8 mouse cellular contexts compared by ENCODE assay signal in the genomic region with DNA sequence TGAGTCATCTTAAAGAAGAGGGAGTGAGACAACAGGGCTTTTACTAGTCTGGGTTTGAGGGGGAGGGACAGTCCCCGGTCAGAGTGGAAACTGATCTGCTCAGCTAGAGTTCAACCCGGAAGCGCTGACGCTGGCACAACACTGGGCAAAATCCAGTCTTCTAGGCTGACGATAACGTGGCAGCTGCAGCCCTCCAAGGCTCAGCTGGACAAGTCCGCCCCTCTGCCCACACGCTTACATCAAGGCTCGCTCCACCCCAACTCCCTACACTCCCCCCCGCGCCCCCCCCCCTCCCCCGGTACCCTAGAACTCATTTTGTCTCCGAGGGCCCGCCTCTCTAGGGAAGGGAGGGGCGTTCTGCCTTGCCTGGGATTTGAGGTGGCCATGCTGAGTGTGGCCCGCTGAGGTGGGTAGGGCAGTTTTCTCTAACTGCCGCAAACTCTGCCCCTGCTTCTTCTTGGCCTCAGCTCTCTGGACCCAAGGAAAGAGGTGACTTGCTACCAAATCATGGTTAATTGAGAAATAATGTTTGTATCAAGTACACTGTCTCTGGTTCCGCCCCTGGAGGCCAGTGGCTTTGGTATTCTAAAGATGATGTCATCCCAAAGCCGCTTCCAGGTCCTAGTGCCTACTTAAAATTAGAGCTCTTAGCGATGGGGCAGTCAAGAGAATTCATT. TPM values are rescaled to one million over a fixed set of nuclear protein-coding genes. Genes with fewer than 3 reads are reported as not detected.
DNase-seq lines count a peak whose midpoint lies in the region; ATAC-seq and TF ChIP-seq lines count a peak whose summit lies in the region.

No protein-coding gene starts in this region.

- peak overlapping the region; percentile 72 for H3K9ac ChIP-seq in heart, embryonic 12.5 days
- peak overlapping the region; percentile 56 for H3K9ac ChIP-seq in kidney, postnatal 0 days (ENCODE audit: low read depth, low read length)
- H3K9ac ChIP-seq in liver, embryonic 11.5 days (ENCODE audit: low read depth, low read length): peak overlapping the region; percentile 74
- H3K9ac ChIP-seq in stomach, embryonic 14.5 days (replicated peaks; ENCODE audit: low read depth, low read length): peak overlapping the region; percentile 47

- TF ChIP-seq POLR2A in brain, embryonic 14.5 days (IDR thresholded peaks at IDR 0.05; ENCODE audit: borderline replicate concordance, extremely low read depth, insufficient read depth, insufficient read length, poor library complexity, severe bottlenecking): peak; percentile 51; the same call in 1 of the 2 replicates

- H3K36me3 ChIP-seq in heart, embryonic 12.5 days: no peaks in the 10 kb centered on the region
- no peaks in the 10 kb centered on the region for H3K36me3 ChIP-seq in kidney, postnatal 0 days (ENCODE audit: insufficient read depth, low read length)
- H3K36me3 ChIP-seq in liver, embryonic 11.5 days (ENCODE audit: control insufficient read depth, insufficient read depth, low read length): no peaks in the 10 kb centered on the region
- no peaks in the 10 kb centered on the region for H3K36me3 ChIP-seq in stomach, embryonic 14.5 days (ENCODE audit: control insufficient read depth, insufficient read depth, low read length)

- no peaks in the 10 kb centered on the region for H3K4me1 ChIP-seq in heart, embryonic 12.5 days (replicated peaks)
- H3K4me1 ChIP-seq in kidney, postnatal 0 days (replicated peaks; ENCODE audit: insufficient read depth, low read length): no peaks in the 10 kb centered on the region
- H3K4me1 ChIP-seq in liver, embryonic 11.5 days (replicated peaks; ENCODE audit: control insufficient read depth, insufficient read depth, low read length): no peaks in the 10 kb centered on the region
- H3K4me1 ChIP-seq in stomach, embryonic 14.5 days (ENCODE audit: control insufficient read depth, insufficient read depth, low read length): no peaks in the 10 kb centered on the region

- peak overlapping the region; percentile 86 for H3K27ac ChIP-seq in heart, embryonic 12.5 days (ENCODE audit: poor library complexity, severe bottlenecking)
- peak overlapping the region; percentile 86 for H3K27ac ChIP-seq in kidney, postnatal 0 days
- peak overlapping the region; percentile 75 for H3K27ac ChIP-seq in liver, embryonic 11.5 days (ENCODE audit: low read depth, low read length)
- H3K27ac ChIP-seq in stomach, embryonic 14.5 days (ENCODE audit: low read length): peak overlapping the region; percentile 91

- no peak for TF ChIP-seq CTCF in brain, embryonic 14.5 days (IDR thresholded peaks at IDR 0.05; ENCODE audit: borderline replicate concordance, extremely low read depth, insufficient read depth, insufficient read length)
- TF ChIP-seq CTCF in kidney, postnatal 0 days (IDR thresholded peaks at IDR 0.05; ENCODE audit: low read depth): no peak

- no peaks in the 10 kb centered on the region for H3K9me3 ChIP-seq in heart, embryonic 12.5 days (replicated peaks)
- H3K9me3 ChIP-seq in kidney, postnatal 0 days (replicated peaks; ENCODE audit: low read length): no peaks in the 10 kb centered on the region
- no peaks in the 10 kb centered on the region for H3K9me3 ChIP-seq in liver, embryonic 11.5 days (ENCODE audit: control insufficient read depth, low read length)
- no peaks in the 10 kb centered on the region for H3K9me3 ChIP-seq in stomach, embryonic 14.5 days (ENCODE audit: control insufficient read depth, low read depth, low read length)

- no peaks in the 10 kb centered on the region for H3K27me3 ChIP-seq in heart, embryonic 12.5 days (replicated peaks)
- H3K27me3 ChIP-seq in kidney, postnatal 0 days (ENCODE audit: insufficient read depth, low read length): no peaks in the 10 kb centered on the region
- H3K27me3 ChIP-seq in liver, embryonic 11.5 days (replicated peaks; ENCODE audit: control insufficient read depth, insufficient read depth, low read length): no peaks in the 10 kb centered on the region
- no peaks in the 10 kb centered on the region for H3K27me3 ChIP-seq in stomach, embryonic 14.5 days (ENCODE audit: control insufficient read depth, insufficient read depth, low read length)

- peak; percentile 87 for ATAC-seq in erythroid progenitor cell, adult 5-6 weeks (replicated peaks; ENCODE audit: low FRiP score, poor library complexity, severe bottlenecking)
- peak; percentile 94 for ATAC-seq in heart, embryonic 12.5 days (ENCODE audit: insufficient number of reproducible peaks, low FRiP score)
- peak; percentile 97 for ATAC-seq in kidney, postnatal 0 days (replicated peaks; ENCODE audit: low FRiP score, low read depth)
- ATAC-seq in liver, embryonic 11.5 days (replicated peaks; ENCODE audit: low FRiP score): peak; percentile 93
- peak; percentile 95 for ATAC-seq in stomach, embryonic 14.5 days (ENCODE audit: insufficient number of reproducible peaks, insufficient read depth, low FRiP score, low read depth)

- peak overlapping the region; percentile 53 for H3K4me3 ChIP-seq in heart, embryonic 12.5 days
- peak overlapping the region; percentile 57 for H3K4me3 ChIP-seq in kidney, postnatal 0 days (replicated peaks; ENCODE audit: low read depth, low read length)
- H3K4me3 ChIP-seq in liver, embryonic 11.5 days (ENCODE audit: low read depth, low read length): peak overlapping the region; percentile 62
- H3K4me3 ChIP-seq in stomach, embryonic 14.5 days (ENCODE audit: low read depth, low read length): peak overlapping the region; percentile 49

- H3K4me2 ChIP-seq in heart, embryonic 12.5 days: peak overlapping the region; percentile 59
- peak overlapping the region; percentile 58 for H3K4me2 ChIP-seq in kidney, postnatal 0 days (ENCODE audit: low read length)
- H3K4me2 ChIP-seq in liver, embryonic 11.5 days: peak overlapping the region; percentile 72
- H3K4me2 ChIP-seq in stomach, embryonic 14.5 days (replicated peaks; ENCODE audit: low read depth, low read length): peak overlapping the region; percentile 48

- peak; percentile 80 to 81 for DNase-seq in B cell, adult 2 months
- peak; percentile 91 for DNase-seq in brain, embryonic 14.5 days (ENCODE audit: low read depth)
- peak; percentile 95 for DNase-seq in kidney, postnatal 0 days (ENCODE audit: low spot score)
- DNase-seq in liver, embryonic 11.5 days (ENCODE audit: low spot score): peak; percentile 85
- peak; percentile 91 for DNase-seq in naive thymus-derived CD4-positive, alpha-beta T cell, adult 2 months (ENCODE audit: low read depth)

- under 1% methylated on average over 16 of the region's 20 CpGs for WGBS in heart, embryonic 12.5 days
- 1% methylated on average over 17 of the region's 20 CpGs for WGBS in kidney, postnatal 0 days
- 0% methylated on average over 18 of the region's 20 CpGs for whole genome bisulfite sequencing in liver, embryonic 11.5 days
- under 1% methylated on average over 17 of the region's 20 CpGs for WGBS in stomach, embryonic 14.5 days

RNA-seq across cellular contexts. Expression of gene Rab6a, which starts 16.2 kb away (rescaled TPM):
- 137 and 166 TPM in 2 replicates for polyA plus RNA-seq in brain, embryonic 14.5 days (2012; rRNA removed)
- 93.0 and 120 TPM in 2 replicates for total RNA-seq in erythroid progenitor cell, adult 5-6 weeks (2015; ENCODE audit: low replicate concordance)
- total RNA-seq in erythroid progenitor cell, adult 5-6 weeks (2017; ENCODE audit: low replicate concordance): 115 and 117 TPM in 2 replicates
- 122 and 124 TPM in 2 replicates for polyA plus RNA-seq in heart, embryonic 12.5 days (2016; fragmentation: Nextera tagmentation; extraction: Ambion mirVana)
- 90.7 and 94.6 TPM in 2 replicates for polyA plus RNA-seq in kidney, postnatal 0 days (2015; fragmentation: Nextera tagmentation; extraction: Ambion mirVana)
- polyA plus RNA-seq in liver, embryonic 11.5 days (2014; fragmentation: Nextera tagmentation; extraction: Ambion mirVana): 81.6 and 85.7 TPM in 2 replicates
- polyA plus RNA-seq in stomach, embryonic 14.5 days (2014; fragmentation: Nextera tagmentation; extraction: Ambion mirVana): 109 and 125 TPM in 2 replicates

RNA-seq across cellular contexts. Expression of gene Mrpl48, which starts 17.1 kb away (rescaled TPM):
- 36.9 and 41.1 TPM in 2 replicates for polyA plus RNA-seq in brain, embryonic 14.5 days (2012; rRNA removed)
- 18.9 and 23.8 TPM in 2 replicates for total RNA-seq in erythroid progenitor cell, adult 5-6 weeks (2015; ENCODE audit: low replicate concordance)
- 8.5 and 19.1 TPM in 2 replicates for total RNA-seq in erythroid progenitor cell, adult 5-6 weeks (2017; ENCODE audit: low replicate concordance)
- polyA plus RNA-seq in heart, embryonic 12.5 days (2016; fragmentation: Nextera tagmentation; extraction: Ambion mirVana): 74.3 and 76.2 TPM in 2 replicates
- 105 and 107 TPM in 2 replicates for polyA plus RNA-seq in kidney, postnatal 0 days (2015; fragmentation: Nextera tagmentation; extraction: Ambion mirVana)
- polyA plus RNA-seq in liver, embryonic 11.5 days (2014; fragmentation: Nextera tagmentation; extraction: Ambion mirVana): 78.9 and 81.2 TPM in 2 replicates
- 89.8 and 94.8 TPM in 2 replicates for polyA plus RNA-seq in stomach, embryonic 14.5 days (2014; fragmentation: Nextera tagmentation; extraction: Ambion mirVana)

RNA-seq across cellular contexts. Expression of gene Coa4, which starts 54.1 kb away (rescaled TPM):
- 14.1 and 15.3 TPM in 2 replicates for polyA plus RNA-seq in brain, embryonic 14.5 days (2012; rRNA removed)
- total RNA-seq in erythroid progenitor cell, adult 5-6 weeks (2015; ENCODE audit: low replicate concordance): 4.2 and 20.9 TPM in 2 replicates
- total RNA-seq in erythroid progenitor cell, adult 5-6 weeks (2017; ENCODE audit: low replicate concordance): 3.9 and 6.8 TPM in 2 replicates
- 18.9 and 19.2 TPM in 2 replicates for polyA plus RNA-seq in heart, embryonic 12.5 days (2016; fragmentation: Nextera tagmentation; extraction: Ambion mirVana)
- polyA plus RNA-seq in kidney, postnatal 0 days (2015; fragmentation: Nextera tagmentation; extraction: Ambion mirVana): 21.7 and 21.9 TPM in 2 replicates
- polyA plus RNA-seq in liver, embryonic 11.5 days (2014; fragmentation: Nextera tagmentation; extraction: Ambion mirVana): 26.3 and 27.5 TPM in 2 replicates
- polyA plus RNA-seq in stomach, embryonic 14.5 days (2014; fragmentation: Nextera tagmentation; extraction: Ambion mirVana): 23.9 and 24.3 TPM in 2 replicates

Comparison
In these comparisons a context has a peak if more than half of its experiments do, and no peak if none do; other contexts are left out.
1. Peak in every context shown above with its lines: DNase-seq, ATAC-seq, H3K4me3 ChIP-seq and H3K27ac ChIP-seq.